Mouse (Mus musculus) MEL (cell line): ENCODE results near the gene Ccdc71. TPM values are rescaled to one million over a fixed set of nuclear protein-coding genes. Genes with fewer than 3 reads are reported as not detected.

Experiments used
- DNase-seq: peaks from one replicate; pipeline ENCODE4 v3.0.0; 2011; ENCODE audit warnings: low read depth, low spot score
- H3K27ac ChIP-seq: 2 replicates; pipeline ENCODE4 v1.5.1; 2012; ENCODE audit warnings: low read depth, mild to moderate bottlenecking, control low read depth, low read length, moderate library complexity; ENCODE audit not compliant: control insufficient read depth
- H3K27me3 ChIP-seq, 2 experiments: fragments of 150-350 bp in 1 of 2; sonication (generic) in 1 of 2; 2 replicates each; pipeline ENCODE4 v1.6.1; 2012; ENCODE audit warnings: low read length in 2 of 2, mild to moderate bottlenecking in 2 of 2, improper control_type of control experiment in 1 of 2, moderate library complexity in 1 of 2; ENCODE audit not compliant: insufficient read depth in 2 of 2, control insufficient read depth in 1 of 2
- H3K36me3 ChIP-seq, 2 experiments: 2 replicates each; pipeline ENCODE4 v1.6.1; 2012 to 2014; ENCODE audit warnings: low read length in 2 of 2, improper control_type of control experiment in 1 of 2, inconsistent platforms in 1 of 2, mild to moderate bottlenecking in 1 of 2; ENCODE audit not compliant: insufficient read depth in 2 of 2, control insufficient read depth in 1 of 2
- H3K4me1 ChIP-seq, 2 experiments: fragments of 150-350 bp in 1 of 2; sonication (generic) in 1 of 2; 2 replicates each; pipeline ENCODE4 v1.6.1; 2012; ENCODE audit warnings: low read length in 2 of 2, improper control_type of control experiment in 1 of 2, mild to moderate bottlenecking in 1 of 2; ENCODE audit not compliant: insufficient read depth in 2 of 2, control insufficient read depth in 1 of 2
- H3K4me3 ChIP-seq, 2 experiments: fragments of 150-350 bp in 1 of 2; sonication (generic) in 1 of 2; 2 replicates each; pipeline ENCODE4 v1.5.1; 2012; ENCODE audit warnings: low read depth in 2 of 2, low read length in 2 of 2, mild to moderate bottlenecking in 2 of 2, moderate library complexity in 2 of 2, control low read depth in 1 of 2, improper control_type of control experiment in 1 of 2; ENCODE audit not compliant: control insufficient read depth in 1 of 2, insufficient read depth in 1 of 2
- H3K79me2 ChIP-seq: 2 replicates; pipeline ENCODE4 v1.6.1; 2012; ENCODE audit warnings: mild to moderate bottlenecking, low read length, moderate library complexity; ENCODE audit not compliant: control insufficient read depth, poor library complexity, insufficient read depth
- H3K9ac ChIP-seq: 2 replicates; pipeline ENCODE4 v1.6.1; 2012; ENCODE audit warnings: low read depth, mild to moderate bottlenecking, control low read depth, low read length, moderate library complexity; ENCODE audit not compliant: control insufficient read depth, poor library complexity, severe bottlenecking
- H3K9me3 ChIP-seq: fragments of 150-350 bp; sonication (generic); replicated peaks from 2 replicates; pipeline ENCODE4 v1.6.1; 2012; ENCODE audit warnings: mild to moderate bottlenecking, low read length, improper control_type of control experiment, moderate library complexity; ENCODE audit not compliant: insufficient read depth
- BHLHE40 ChIP-seq: IDR thresholded peaks from 2 replicates; pipeline ENCODE4 v1.6.1; 2012; ENCODE audit warnings: low read depth, mild to moderate bottlenecking, inconsistent platforms, low read length, improper control_type of control experiment, borderline replicate concordance
- CHD2 ChIP-seq: IDR thresholded peaks from 2 replicates; pipeline ENCODE4 v1.6.1; 2011; ENCODE audit warnings: low read length, improper control_type of control experiment
- EP300 ChIP-seq, 2 experiments: IDR thresholded peaks; 2 replicates each; pipeline ENCODE4 v1.6.1; 2011; ENCODE audit warnings: improper control_type of control experiment in 2 of 2, low read length in 2 of 2, low read depth in 1 of 2, mild to moderate bottlenecking in 1 of 2
- JUND ChIP-seq: IDR thresholded peaks from 2 replicates; pipeline ENCODE4 v1.6.1; 2011; ENCODE audit warnings: low read depth, mild to moderate bottlenecking, improper control_type of control experiment, low read length
- KAT2A ChIP-seq: conservative IDR thresholded peaks from 2 replicates; pipeline ENCODE4 v1.6.1; 2012; ENCODE audit warnings: low read depth, low read length, improper control_type of control experiment, inconsistent platforms
- MAFK ChIP-seq: IDR thresholded peaks from 2 replicates; pipeline ENCODE4 v1.6.1; 2011; ENCODE audit warnings: low read depth, mild to moderate bottlenecking, low read length, improper control_type of control experiment, borderline replicate concordance
- MAX ChIP-seq: IDR thresholded peaks from 2 replicates; pipeline ENCODE4 v1.6.1; 2011; ENCODE audit warnings: low read length, improper control_type of control experiment
- MEF2A ChIP-seq: IDR thresholded peaks from 2 replicates; pipeline ENCODE4 v1.6.1; 2014; ENCODE audit warnings: low read depth, mild to moderate bottlenecking, inconsistent platforms, low read length, improper control_type of control experiment; ENCODE audit not compliant: poor library complexity, insufficient replicate concordance, severe bottlenecking; ENCODE audit errors: extremely low read depth
- MXI1 ChIP-seq: IDR thresholded peaks from 2 replicates; pipeline ENCODE4 v1.6.1; 2011; ENCODE audit warnings: mild to moderate bottlenecking, low read depth, low read length, improper control_type of control experiment
- MYB ChIP-seq: IDR thresholded peaks from 2 replicates; pipeline ENCODE4 v1.6.1; 2011; ENCODE audit warnings: mild to moderate bottlenecking, low read depth, low read length, improper control_type of control experiment
- NRF1 ChIP-seq: IDR thresholded peaks from 2 replicates; pipeline ENCODE4 v1.6.1; 2014; ENCODE audit warnings: low read depth, mild to moderate bottlenecking, inconsistent platforms, low read length, improper control_type of control experiment, moderate library complexity; ENCODE audit not compliant: poor library complexity, insufficient read depth, severe bottlenecking
- POLR2AphosphoS5 ChIP-seq: IDR thresholded peaks from 2 replicates; pipeline ENCODE4 v1.6.1; 2012; ENCODE audit warnings: low read depth, borderline replicate concordance, mild to moderate bottlenecking, inconsistent platforms, low read length, moderate library complexity, mixed read lengths
- RCOR1 ChIP-seq: IDR thresholded peaks from 2 replicates; pipeline ENCODE4 v1.6.1; 2012; ENCODE audit warnings: low read depth, mild to moderate bottlenecking, inconsistent platforms, low read length, improper control_type of control experiment
- SIN3A ChIP-seq: IDR thresholded peaks from 2 replicates; pipeline ENCODE4 v1.6.1; 2012; ENCODE audit warnings: low read length, improper control_type of control experiment, inconsistent platforms
- TAL1 ChIP-seq: IDR thresholded peaks from 2 replicates; pipeline ENCODE4 v1.6.1; 2012; ENCODE audit warnings: mild to moderate bottlenecking, inconsistent platforms, low read length, moderate library complexity, mixed read lengths
- TBP ChIP-seq: IDR thresholded peaks from 2 replicates; pipeline ENCODE4 v1.8.0; 2011; ENCODE audit warnings: low read depth, low read length, improper control_type of control experiment
- TCF12 ChIP-seq: IDR thresholded peaks from 2 replicates; pipeline ENCODE4 v1.6.1; 2014; ENCODE audit warnings: low read depth, mild to moderate bottlenecking, inconsistent platforms, low read length, improper control_type of control experiment, moderate library complexity
- UBTF ChIP-seq: IDR thresholded peaks from 2 replicates; pipeline ENCODE4 v1.6.1; 2012; ENCODE audit warnings: low read depth, mild to moderate bottlenecking, inconsistent platforms, low read length, improper control_type of control experiment, moderate library complexity, borderline replicate concordance; ENCODE audit not compliant: insufficient read depth
- ZKSCAN1 ChIP-seq: IDR thresholded peaks from 2 replicates; pipeline ENCODE4 v1.6.1; 2012; ENCODE audit warnings: low read depth, mild to moderate bottlenecking, inconsistent platforms, low read length, improper control_type of control experiment, moderate library complexity
- ZMIZ1 ChIP-seq: IDR thresholded peaks from 2 replicates; pipeline ENCODE4 v1.6.1; 2012; ENCODE audit warnings: low read depth, mild to moderate bottlenecking, inconsistent platforms, low read length, improper control_type of control experiment, moderate library complexity
- polyA plus RNA-seq, 2 experiments: library from polyadenylated mRNA; stranded (reverse) in 1 of 2; unstranded in 1 of 2; fragments of >175 nt in 1 of 2; fragments of >200 nt in 1 of 2; gene quantifications; 2 replicates each; pipeline versions ENCODE4 v1.2.1 to v1.2.4; 2012; ENCODE audit warnings: low replicate concordance in 2 of 2, low read depth in 1 of 2; ENCODE audit not compliant: insufficient read length in 2 of 2, insufficient read depth in 1 of 2, missing spikeins in 1 of 2
- total RNA-seq: library from RNA; depleted of rRNA; stranded (reverse); fragments of 300-350 nt; gene quantifications from 2 replicates; pipeline ENCODE4 v1.2.3, GENCODE M21; 2012

Ccdc71 gene
- total and polyA plus RNA-seq, 3 experiments: 23.1 to 39.9 TPM; not detected in 1

- H3K27me3 ChIP-seq: peaks cover 3 to 4% of the 10 kb centered on the region in 2 experiments; a peak in 3 of 4 replicates
- no peaks in the 10 kb centered on the region; a peak in 1 of 4 replicates for H3K4me1 ChIP-seq
- H3K36me3 ChIP-seq: peaks cover 0 to 2% of the 10 kb centered on the region in 2 experiments; a peak in 1 of 4 replicates
- no peak within 1 kb of the TSS for H3K4me3 ChIP-seq
- no peaks in the 10 kb centered on the region for H3K79me2 ChIP-seq
- TF ChIP-seq TBP (no peak), RCOR1 (no peak), ZMIZ1 (no peak), MXI1 (no peak), UBTF (no peak), TCF12 (no peak), NRF1 (no peak), TAL1 (no peak), MAFK (no peak), MYB (no peak), BHLHE40 (no peak), MAX (no peak), EP300 (IDR thresholded peaks at IDR 0.05; ENCODE audit: low read depth in 1 of 2, low read length in 2 of 2) (no peak), CHD2 (no peak), SIN3A (no peak), MEF2A (no peak), KAT2A (no peak), JUND (no peak)
- DNase-seq: no peak
- H3K9me3 ChIP-seq: no peaks in the 10 kb centered on the region
- H3K27ac ChIP-seq: no peak within 1 kb of the TSS
- no peak within 1 kb of the TSS for H3K9ac ChIP-seq
Measured at GRCm38 (mm10) chr9:108428384-108428783, 31.9 kb upstream of the Ccdc71 start, which contains the start of gene Ccdc36. Gene Ccdc36, minus strand, starts transcription at chr9:108428484.

GRCm38 (mm10) chr9:108431431-108432067 is 28.8 kb upstream of the Ccdc71 start:
- Histone ChIP-seq H3K27me3 (peaks cover 6 to 11% of the 10 kb centered on the region in 2 experiments), H3K9ac (no peak overlapping the region), H3K79me2 (no peaks in the 10 kb centered on the region), H3K4me1 (no peaks in the 10 kb centered on the region; a peak in 1 of 4 replicates), H3K36me3 (peaks cover 0 to 2% of the 10 kb centered on the region in 2 experiments; a peak in 1 of 4 replicates), H3K9me3 (no peaks in the 10 kb centered on the region), H3K4me3 (no peak overlapping the region), H3K27ac (no peak overlapping the region)
- TF ChIP-seq ZKSCAN1 (no peak), POLR2AphosphoS5 (no peak)
- DNase-seq: no peak
